Mouse (Mus musculus): Measurements from ENCODE around the gene Hoxb5. TPM values are rescaled to one million over a fixed set of nuclear protein-coding genes. Genes with fewer than 3 reads are reported as not detected.
A peak's percentile ranks its signal among the peaks of the same experiment; 100 is the strongest.

Gene Hoxb5
- polyA plus RNA-seq, 1 experiment from 2014 or later, result 0.37 TPM

MicroRNAs encoded within 50 kb of the gene (microRNA counts, 519-probe panel; counts per million panel counts)
- microRNA mmu-miR-10a (2,382 counts per million, percentile 57 among the panel's probes with 10 or more counts), microRNA mmu-miR-196a (1,586 counts per million, percentile 15 among the panel's probes with 10 or more counts)

Small RNA genes within 50 kb of the gene (microRNA-seq; reads per million reads assigned to microRNA genes)
- gene Mir10a (6,019 reads per million, percentile 90 among the genes with 10 or more reads in this experiment), gene Mir196a-1 (not detected)

Other genes starting within 250 kb of the Hoxb5 start
- gene Ube2z, start 237.9 kb upstream of the Hoxb5 start, polyA plus RNA-seq (2015; fragmentation: Nextera tagmentation; extraction: Ambion mirVana), result 13.2 TPM in 2 replicates
- 471 and 479 TPM in 2 replicates for gene Atp5g1, start 227.7 kb upstream of the Hoxb5 start, polyA plus RNA-seq (2015; fragmentation: Nextera tagmentation; extraction: Ambion mirVana)
- gene Calcoco2, start 191.4 kb upstream of the Hoxb5 start, polyA plus RNA-seq (2015; fragmentation: Nextera tagmentation; extraction: Ambion mirVana), result not detected in 2 replicates
- not detected in 2 replicates for gene Ttll6, start 169.6 kb upstream of the Hoxb5 start, polyA plus RNA-seq (2015; fragmentation: Nextera tagmentation; extraction: Ambion mirVana)
- gene Hoxb13, start 109.0 kb upstream of the Hoxb5 start, polyA plus RNA-seq (2015; fragmentation: Nextera tagmentation; extraction: Ambion mirVana), result not detected in 2 replicates
- not detected in 2 replicates for gene Hoxb9, start 31.9 kb upstream of the Hoxb5 start, polyA plus RNA-seq (2015; fragmentation: Nextera tagmentation; extraction: Ambion mirVana)
- gene Hoxb8, start 21.4 kb upstream of the Hoxb5 start, polyA plus RNA-seq (2015; fragmentation: Nextera tagmentation; extraction: Ambion mirVana), result not detected in 2 replicates
- 0.18 and 0.25 TPM in 2 replicates for gene Hoxb7, start 16.7 kb upstream of the Hoxb5 start, polyA plus RNA-seq (2015; fragmentation: Nextera tagmentation; extraction: Ambion mirVana)
- gene Hoxb6, start 10.9 kb upstream of the Hoxb5 start, polyA plus RNA-seq (2015; fragmentation: Nextera tagmentation; extraction: Ambion mirVana), result 0.08 TPM in 1 of 2 replicates, not detected in the other
- 0.08 and 0.11 TPM in 2 replicates for gene Hoxb4, start 14.9 kb downstream of the Hoxb5 start, polyA plus RNA-seq (2015; fragmentation: Nextera tagmentation; extraction: Ambion mirVana)
- 0.11 TPM in 1 of 2 replicates, not detected in the other for gene Hoxb3, start 20.0 kb downstream of the Hoxb5 start, polyA plus RNA-seq (2015; fragmentation: Nextera tagmentation; extraction: Ambion mirVana)
- 0.62 and 0.90 TPM in 2 replicates for gene Hoxb2, start 47.2 kb downstream of the Hoxb5 start, polyA plus RNA-seq (2015; fragmentation: Nextera tagmentation; extraction: Ambion mirVana)
- not detected in 2 replicates for gene Hoxb1, start 62.4 kb downstream of the Hoxb5 start, polyA plus RNA-seq (2015; fragmentation: Nextera tagmentation; extraction: Ambion mirVana)
- gene Skap1, start 161.3 kb downstream of the Hoxb5 start, polyA plus RNA-seq (2015; fragmentation: Nextera tagmentation; extraction: Ambion mirVana), result 0.12 and 0.39 TPM in 2 replicates